Mouse (Mus musculus): ENCODE results near the gene Cirbp. TPM values are rescaled to one million over a fixed set of nuclear protein-coding genes. Genes with fewer than 3 reads are reported as not detected.
"Not testable (repeated sequence)": the region's sequence is repeated elsewhere in the genome, so short reads cannot be mapped to it uniquely, and the experiment has no call there.

The Cirbp gene
- polyA plus RNA-seq, 1 experiment from 2014 or later = 62.6 TPM

DNA sequence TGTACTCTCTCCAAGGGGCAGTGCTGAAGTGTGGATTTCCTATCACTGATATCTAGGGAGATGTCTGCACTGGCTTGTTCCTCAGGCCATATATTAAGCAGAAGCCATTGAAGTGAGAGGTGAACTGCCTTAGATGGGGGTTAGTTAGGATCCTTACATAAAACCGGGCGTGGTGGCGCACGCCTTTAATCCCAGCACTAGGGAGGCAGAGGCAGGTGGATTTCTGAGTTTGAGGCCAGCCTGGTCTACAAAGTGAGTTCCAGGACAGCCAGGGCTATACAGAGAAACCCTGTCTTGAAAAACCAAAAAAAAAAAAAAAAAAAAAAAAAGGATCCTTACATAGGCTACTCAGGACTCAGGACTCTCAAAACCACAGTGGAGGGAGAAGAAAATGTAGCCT, 351 bp downstream of the Cirbp start:
- ATAC-seq; H3K9me3 ChIP-seq (ENCODE audit: control insufficient read depth, low read length); H3K4me3 ChIP-seq (ENCODE audit: low read length); H3K27me3 ChIP-seq (replicated peaks; ENCODE audit: control insufficient read depth, insufficient read depth, low read length): not testable (repeated sequence)
- H3K9ac ChIP-seq (ENCODE audit: low read depth, low read length) = peak overlapping the region; percentile 60; the same call in 1 of the 2 replicates
- H3K4me2 ChIP-seq (ENCODE audit: low read depth, low read length) = peak overlapping the region; percentile 97; the same call in 1 of the 2 replicates
- H3K36me3 ChIP-seq (ENCODE audit: control insufficient read depth, insufficient read depth, low read length) = peaks cover 14% of the 10 kb centered on the region
- WGBS = 83% methylated on average over 4 of the region's 4 CpGs
- H3K4me1 ChIP-seq (ENCODE audit: control insufficient read depth, insufficient read depth, low read length) = peaks cover 62% of the 10 kb centered on the region
- peak overlapping the region; percentile 78 for H3K27ac ChIP-seq (ENCODE audit: low read length)

DNA sequence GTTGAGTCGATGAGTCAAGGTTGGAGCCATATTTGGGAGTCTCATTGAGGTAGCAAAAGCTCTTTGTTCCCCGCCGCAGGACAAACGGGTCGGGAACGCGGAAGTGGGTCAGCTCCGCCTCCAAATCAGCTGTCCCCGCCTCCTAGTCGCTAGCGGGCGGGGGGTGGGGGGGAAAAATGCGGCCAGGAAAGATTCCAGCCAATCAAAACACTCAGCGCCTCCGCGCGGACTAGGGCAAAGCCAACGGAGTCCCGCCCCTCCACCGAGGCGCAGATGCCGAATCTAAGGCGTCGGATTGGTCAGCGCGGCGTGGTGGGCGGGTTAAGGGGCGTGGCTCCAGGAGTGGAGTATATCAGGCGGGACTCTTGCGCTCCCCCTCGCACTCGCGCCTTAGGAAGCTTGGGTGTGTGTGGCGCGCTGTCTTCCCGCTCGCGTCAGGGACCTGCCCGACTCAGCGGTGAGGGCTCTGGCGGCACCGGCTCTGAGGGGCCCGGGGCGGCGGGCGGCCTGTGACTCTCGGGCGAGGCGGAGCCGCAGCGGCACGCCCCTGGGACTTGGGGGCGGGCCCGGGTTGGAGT, 1.8 kb downstream of the Cirbp start:
- Histone ChIP-seq H3K27me3 (replicated peaks; ENCODE audit: control insufficient read depth, insufficient read depth, low read length) (no peaks in the 10 kb centered on the region), H3K4me3 (ENCODE audit: low read length) (peak overlapping the region; percentile 85), H3K4me2 (ENCODE audit: low read depth, low read length) (peak overlapping the region; percentile 77), H3K36me3 (ENCODE audit: control insufficient read depth, insufficient read depth, low read length) (peaks cover 20% of the 10 kb centered on the region), H3K27ac (ENCODE audit: low read length) (peak overlapping the region; percentile 100), H3K9ac (ENCODE audit: low read depth, low read length) (peak overlapping the region; percentile 98), H3K9me3 (ENCODE audit: control insufficient read depth, low read length) (no peaks in the 10 kb centered on the region), H3K4me1 (ENCODE audit: control insufficient read depth, insufficient read depth, low read length) (peaks cover 59% of the 10 kb centered on the region)
- peak; percentile 89 for ATAC-seq
- WGBS = under 1% methylated on average over 55 of the region's 55 CpGs

DNA sequence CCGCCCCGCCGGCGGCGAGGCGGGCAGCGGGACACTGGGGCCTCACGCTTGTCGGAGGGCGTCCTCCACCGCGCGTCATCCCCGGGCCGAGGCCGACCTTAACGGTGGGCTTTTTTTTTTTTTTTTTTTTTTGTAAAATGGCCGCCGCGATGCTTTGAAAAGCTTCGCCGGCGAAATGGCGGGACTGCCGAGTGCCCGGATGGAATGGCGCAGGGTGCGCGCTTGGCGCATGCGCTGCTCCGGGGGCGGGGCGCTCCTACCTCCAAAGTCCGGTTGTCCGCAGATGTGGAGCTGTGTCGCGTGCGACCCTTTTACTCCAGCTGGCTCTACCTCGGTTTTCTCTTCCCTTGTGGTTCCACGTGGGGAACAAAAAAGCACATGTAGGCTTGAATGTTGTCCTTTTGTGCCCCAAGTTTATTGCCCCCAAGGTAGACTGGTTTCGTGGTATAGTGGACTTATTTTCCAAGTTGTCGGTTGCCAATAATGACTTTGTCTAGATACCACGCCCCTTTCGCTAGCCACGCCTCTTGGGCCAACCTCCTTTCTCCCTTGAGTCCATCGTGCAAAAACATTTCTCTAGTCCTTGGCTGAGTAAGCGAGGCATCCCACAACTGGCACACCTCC, 2.4 kb downstream of the Cirbp start:
- Histone ChIP-seq H3K27me3 (replicated peaks; ENCODE audit: control insufficient read depth, insufficient read depth, low read length) (no peaks in the 10 kb centered on the region), H3K36me3 (ENCODE audit: control insufficient read depth, insufficient read depth, low read length) (peaks cover 20% of the 10 kb centered on the region), H3K4me2 (ENCODE audit: low read depth, low read length) (peak overlapping the region; percentile 77), H3K9me3 (ENCODE audit: control insufficient read depth, low read length) (no peaks in the 10 kb centered on the region), H3K4me3 (ENCODE audit: low read length) (peak overlapping the region; percentile 85), H3K4me1 (ENCODE audit: control insufficient read depth, insufficient read depth, low read length) (peaks cover 53% of the 10 kb centered on the region), H3K27ac (ENCODE audit: low read length) (peak overlapping the region; percentile 100), H3K9ac (ENCODE audit: low read depth, low read length) (peak overlapping the region; percentile 98)
- under 1% methylated on average over 48 of the region's 48 CpGs for WGBS
- peak; percentile 55 for ATAC-seq

DNA sequence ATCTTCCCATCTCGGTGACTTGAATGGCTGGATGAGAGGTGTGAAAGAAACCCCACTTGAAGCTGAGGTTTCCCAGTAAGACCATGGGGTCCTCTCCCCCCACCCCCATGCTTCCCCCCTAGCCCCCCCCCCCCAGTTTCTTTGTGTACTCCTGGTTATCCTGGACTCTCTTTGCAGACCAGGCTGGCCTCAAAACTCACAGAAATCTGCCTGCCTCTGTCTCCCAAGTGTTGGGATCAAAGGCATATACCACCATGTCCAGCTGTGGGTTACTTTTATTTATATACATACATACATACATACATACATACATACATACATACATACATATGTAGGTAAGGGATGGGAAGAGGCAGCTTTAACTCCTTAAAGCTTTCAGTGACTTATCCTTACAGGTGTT, 3.3 kb downstream of the Cirbp start:
- WGBS = 58% methylated on average over 1 of the region's 1 CpGs
- Histone ChIP-seq H3K9me3 (ENCODE audit: control insufficient read depth, low read length) (no peaks in the 10 kb centered on the region), H3K4me2 (ENCODE audit: low read depth, low read length) (peak overlapping the region; percentile 77), H3K9ac (ENCODE audit: low read depth, low read length) (peak overlapping the region; percentile 98), H3K27me3 (replicated peaks; ENCODE audit: control insufficient read depth, insufficient read depth, low read length) (no peaks in the 10 kb centered on the region), H3K36me3 (ENCODE audit: control insufficient read depth, insufficient read depth, low read length) (peaks cover 20% of the 10 kb centered on the region), H3K4me1 (ENCODE audit: control insufficient read depth, insufficient read depth, low read length) (peaks cover 46% of the 10 kb centered on the region), H3K27ac (ENCODE audit: low read length) (peak overlapping the region; percentile 100; the same call in 1 of the 2 replicates), H3K4me3 (ENCODE audit: low read length) (peak overlapping the region; percentile 85)
- ATAC-seq = no peak

GRCm38 (mm10) chr10:80169651-80170050, 3.9 kb downstream of the Cirbp start:
- Histone ChIP-seq H3K27ac (ENCODE audit: low read length) (no peak overlapping the region), H3K36me3 (ENCODE audit: control insufficient read depth, insufficient read depth, low read length) (peaks cover 20% of the 10 kb centered on the region), H3K4me1 (ENCODE audit: control insufficient read depth, insufficient read depth, low read length) (peaks cover 41% of the 10 kb centered on the region), H3K9ac (ENCODE audit: low read depth, low read length) (no peak overlapping the region), H3K27me3 (replicated peaks; ENCODE audit: control insufficient read depth, insufficient read depth, low read length) (no peaks in the 10 kb centered on the region), H3K4me2 (ENCODE audit: low read depth, low read length) (no peak overlapping the region), H3K4me3 (ENCODE audit: low read length) (no peak overlapping the region), H3K9me3 (ENCODE audit: control insufficient read depth, low read length) (no peaks in the 10 kb centered on the region)
- 89% methylated on average over 7 of the region's 7 CpGs for WGBS
- ATAC-seq = no peak

GRCm38 (mm10) chr10:80170052-80170451, 4.3 kb downstream of the Cirbp start:
- H3K4me2 ChIP-seq (ENCODE audit: low read depth, low read length) = no peak overlapping the region
- no peaks in the 10 kb centered on the region for H3K27me3 ChIP-seq (replicated peaks; ENCODE audit: control insufficient read depth, insufficient read depth, low read length)
- H3K4me1 ChIP-seq (ENCODE audit: control insufficient read depth, insufficient read depth, low read length) = peaks cover 41% of the 10 kb centered on the region
- H3K36me3 ChIP-seq (ENCODE audit: control insufficient read depth, insufficient read depth, low read length) = peaks cover 20% of the 10 kb centered on the region
- ATAC-seq = no peak
- WGBS = 94% methylated on average over 16 of the region's 16 CpGs
- peak overlapping the region; percentile 24; the same call in 1 of the 2 replicates for H3K9ac ChIP-seq (ENCODE audit: low read depth, low read length)
- H3K27ac ChIP-seq (ENCODE audit: low read length) = no peak overlapping the region
- H3K9me3 ChIP-seq (ENCODE audit: control insufficient read depth, low read length) = no peaks in the 10 kb centered on the region
- H3K4me3 ChIP-seq (ENCODE audit: low read length) = no peak overlapping the region

DNA sequence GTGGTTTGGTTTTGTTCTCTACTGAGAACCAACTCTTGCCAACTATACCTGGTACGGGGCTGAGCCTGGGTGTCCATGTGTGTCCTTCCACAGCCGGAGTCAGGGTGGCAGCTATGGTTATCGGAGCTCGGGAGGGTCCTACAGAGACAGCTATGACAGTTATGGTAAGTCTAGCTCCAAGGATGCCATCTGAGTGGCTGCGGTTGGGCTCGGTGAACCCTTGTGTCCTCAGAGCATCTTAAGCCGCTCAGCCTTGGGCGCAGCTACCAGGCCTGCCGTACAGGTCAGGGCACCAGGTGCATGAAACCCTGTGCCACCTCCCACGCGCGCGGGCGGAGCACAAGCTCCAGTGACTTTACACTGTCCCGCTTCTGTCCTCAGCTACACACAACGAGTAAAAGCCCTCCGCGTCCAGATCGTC, 4.8 kb downstream of the Cirbp start:
- Histone ChIP-seq H3K27me3 (replicated peaks; ENCODE audit: control insufficient read depth, insufficient read depth, low read length) (no peaks in the 10 kb centered on the region), H3K4me3 (ENCODE audit: low read length) (no peak overlapping the region), H3K4me2 (ENCODE audit: low read depth, low read length) (no peak overlapping the region), H3K36me3 (ENCODE audit: control insufficient read depth, insufficient read depth, low read length) (peaks cover 20% of the 10 kb centered on the region), H3K4me1 (ENCODE audit: control insufficient read depth, insufficient read depth, low read length) (peaks cover 35% of the 10 kb centered on the region), H3K9ac (ENCODE audit: low read depth, low read length) (0 out of 2 replicates have a peak overlapping the region, but pooled peaks have one; percentile 24), H3K9me3 (ENCODE audit: control insufficient read depth, low read length) (no peaks in the 10 kb centered on the region), H3K27ac (ENCODE audit: low read length) (no peak overlapping the region)
- 95% methylated on average over 19 of the region's 19 CpGs for WGBS
- no peak for ATAC-seq

DNA sequence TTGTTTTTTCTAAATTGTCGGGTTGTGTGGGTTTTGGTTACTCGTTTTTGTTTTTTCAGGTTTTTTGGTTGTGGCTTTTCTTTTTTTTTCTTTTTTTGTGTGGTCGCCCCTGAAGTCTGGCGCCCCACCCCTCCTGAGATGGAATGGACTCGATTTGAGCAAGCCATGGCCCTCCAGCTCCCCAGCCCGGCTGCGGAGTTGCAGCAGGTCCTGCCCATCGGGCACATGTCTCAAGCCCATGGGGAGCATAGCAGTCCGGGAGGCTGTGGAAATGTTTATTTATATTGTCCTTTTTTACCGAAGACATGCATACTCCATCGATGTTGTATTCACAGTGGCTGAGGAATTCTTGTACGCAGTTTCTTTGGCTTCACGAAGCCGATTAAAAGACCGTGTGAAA, 5.5 kb downstream of the Cirbp start:
- Histone ChIP-seq H3K27ac (ENCODE audit: low read length) (no peak overlapping the region), H3K9me3 (ENCODE audit: control insufficient read depth, low read length) (no peaks in the 10 kb centered on the region), H3K36me3 (ENCODE audit: control insufficient read depth, insufficient read depth, low read length) (peaks cover 20% of the 10 kb centered on the region), H3K27me3 (replicated peaks; ENCODE audit: control insufficient read depth, insufficient read depth, low read length) (no peaks in the 10 kb centered on the region), H3K4me2 (ENCODE audit: low read depth, low read length) (no peak overlapping the region), H3K4me3 (ENCODE audit: low read length) (no peak overlapping the region), H3K4me1 (ENCODE audit: control insufficient read depth, insufficient read depth, low read length) (peaks cover 30% of the 10 kb centered on the region), H3K9ac (ENCODE audit: low read depth, low read length) (peak overlapping the region; percentile 21; the same call in 1 of the 2 replicates)
- 82% methylated on average over 15 of the region's 15 CpGs for WGBS
- ATAC-seq = no peak

DNA sequence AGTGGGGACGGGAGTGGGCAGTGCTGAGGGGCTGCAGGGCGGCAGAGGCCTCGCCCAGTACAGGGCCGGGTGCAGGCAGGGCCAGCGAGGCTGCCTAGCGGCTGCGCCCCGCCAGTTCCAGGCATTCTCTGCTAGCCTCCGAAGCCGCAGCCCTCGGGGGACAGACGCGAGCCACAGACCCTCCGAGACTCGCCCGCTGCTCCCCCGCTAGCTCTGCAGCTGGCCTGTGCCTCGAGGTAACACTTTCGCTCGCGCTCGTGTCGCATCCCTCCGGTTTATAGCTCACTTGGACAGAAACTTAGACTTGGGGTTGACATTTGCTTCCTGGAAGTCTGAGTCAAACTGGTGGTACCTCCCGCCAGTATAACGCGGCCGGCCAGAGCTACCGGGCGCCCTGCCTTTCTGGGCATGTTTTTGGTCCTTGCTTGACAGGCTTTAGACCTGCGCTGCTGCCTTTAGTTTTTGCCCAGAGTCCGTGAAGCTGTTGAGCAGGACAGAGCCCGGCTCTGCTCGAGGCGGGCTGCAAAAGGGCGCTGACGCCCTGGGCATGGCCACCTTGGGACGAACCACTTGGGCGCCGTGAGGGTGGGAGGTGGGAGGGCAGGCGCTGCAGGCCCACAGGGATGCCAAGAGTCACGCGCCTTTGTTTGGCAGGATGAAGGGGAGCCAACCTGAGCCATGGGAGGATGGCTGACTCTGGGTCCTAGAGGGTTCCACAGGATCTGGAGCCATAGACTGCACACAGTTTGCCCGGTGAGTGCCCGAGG, 6.2 kb downstream of the Cirbp start:
- Histone ChIP-seq H3K36me3 (ENCODE audit: control insufficient read depth, insufficient read depth, low read length) (peaks cover 20% of the 10 kb centered on the region), H3K27ac (ENCODE audit: low read length) (peak overlapping the region; percentile 91), H3K27me3 (replicated peaks; ENCODE audit: control insufficient read depth, insufficient read depth, low read length) (no peaks in the 10 kb centered on the region), H3K4me1 (ENCODE audit: control insufficient read depth, insufficient read depth, low read length) (peaks cover 26% of the 10 kb centered on the region), H3K9me3 (ENCODE audit: control insufficient read depth, low read length) (no peaks in the 10 kb centered on the region), H3K9ac (ENCODE audit: low read depth, low read length) (peak overlapping the region; percentile 71), H3K4me3 (ENCODE audit: low read length) (peak overlapping the region; percentile 60; the same call in 1 of the 2 replicates), H3K4me2 (ENCODE audit: low read depth, low read length) (peak overlapping the region; percentile 52)
- ATAC-seq = no peak
- WGBS = 81% methylated on average over 45 of the region's 45 CpGs

All from intestine, embryonic 16.5 days (tissue).